Comparison of ENCODE assay signal across 9 mouse cellular contexts in genomic region chr19:33223766-33224165, GRCm38 (mm10).
DNase-seq lines count a peak whose midpoint lies in the region; ATAC-seq and TF ChIP-seq lines count a peak whose summit lies in the region.
"Had no signal": no experiment of that assay in that cellular context is flagged by ENCODE, and none has a peak within 500 bp of the region (broad histone marks: within the 10 kb centered on the region; RNA-seq: fewer than 3 reads in every experiment).

No protein-coding gene starts in this region.

- H3K4me1 ChIP-seq in hindbrain, embryonic 13.5 days (replicated peaks), result peaks cover 19% of the 10 kb centered on the region
- H3K4me1 ChIP-seq in hindbrain, embryonic 12.5 days, result peaks cover 15% of the 10 kb centered on the region
- peaks cover 21% of the 10 kb centered on the region for H3K4me1 ChIP-seq in neural tube, embryonic 13.5 days (replicated peaks)
- H3K4me1 ChIP-seq in hindbrain, postnatal 0 days (ENCODE audit: insufficient read depth, low read length), result peaks cover 5% of the 10 kb centered on the region; the same call in 1 of the 2 replicates
- H3K4me1 ChIP-seq in olfactory bulb, adult 2 months (ENCODE audit: control insufficient read depth, insufficient read depth, low read length), result peaks cover 10% of the 10 kb centered on the region

- no peaks in the 10 kb centered on the region for H3K36me3 ChIP-seq in hindbrain, embryonic 13.5 days
- no peaks in the 10 kb centered on the region for H3K36me3 ChIP-seq in hindbrain, embryonic 12.5 days
- H3K36me3 ChIP-seq in neural tube, embryonic 13.5 days, result no peaks in the 10 kb centered on the region
- H3K36me3 ChIP-seq in hindbrain, postnatal 0 days (ENCODE audit: insufficient read depth, low read length), result no peaks in the 10 kb centered on the region

- H3K27ac ChIP-seq in hindbrain, embryonic 13.5 days, result no peak overlapping the region
- H3K27ac ChIP-seq in hindbrain, embryonic 12.5 days, result no peak overlapping the region
- H3K27ac ChIP-seq in neural tube, embryonic 13.5 days (replicated peaks), result no peak overlapping the region
- H3K27ac ChIP-seq in hindbrain, postnatal 0 days, result peak overlapping the region; percentile 46
- peak overlapping the region; percentile 67 for H3K27ac ChIP-seq in olfactory bulb, adult 2 months (ENCODE audit: insufficient read depth, low read depth, low read length)
- H3K27ac ChIP-seq: liver, embryonic 14.5 days had no signal

- no peak for TF ChIP-seq POLR2A in olfactory bulb, adult 2 months (IDR thresholded peaks at IDR 0.05; ENCODE audit: insufficient read depth, low read depth, low read length)

- no peaks in the 10 kb centered on the region for H3K9me3 ChIP-seq in hindbrain, embryonic 13.5 days
- H3K9me3 ChIP-seq in hindbrain, embryonic 12.5 days (replicated peaks), result no peaks in the 10 kb centered on the region
- H3K9me3 ChIP-seq in neural tube, embryonic 13.5 days, result no peaks in the 10 kb centered on the region
- H3K9me3 ChIP-seq in hindbrain, postnatal 0 days (ENCODE audit: low read length), result no peaks in the 10 kb centered on the region

- DNase-seq in neural tube, embryonic 10.5 days (ENCODE audit: extremely low spot score, low spot score), result no peak
- no peak for DNase-seq in hindbrain, postnatal 0 days (ENCODE audit: low spot score)
- DNase-seq in left cerebral cortex, adult 8-10 months (ENCODE audit: low spot score in 2 of 2), result no peak
- no peak for DNase-seq in frontal cortex, postnatal 10 days (ENCODE audit: low spot score in 2 of 2)

- peak overlapping the region; percentile 15; the same call in 1 of the 2 replicates for H3K4me2 ChIP-seq in hindbrain, embryonic 13.5 days
- no peak overlapping the region for H3K4me2 ChIP-seq in hindbrain, embryonic 12.5 days (replicated peaks)
- 0 out of 2 replicates have a peak overlapping the region, but pooled peaks have one; percentile 9 for H3K4me2 ChIP-seq in neural tube, embryonic 13.5 days
- peak overlapping the region; percentile 32 for H3K4me2 ChIP-seq in hindbrain, postnatal 0 days (ENCODE audit: low read depth, low read length)

- TF ChIP-seq CTCF in hindbrain, postnatal 0 days (IDR thresholded peaks at IDR 0.05; ENCODE audit: low read depth), result no peak
- TF ChIP-seq CTCF in olfactory bulb, adult 2 months (IDR thresholded peaks at IDR 0.05; ENCODE audit: insufficient read depth, low read depth, low read length), result no peak

- no peak for ATAC-seq in hindbrain, embryonic 13.5 days (ENCODE audit: low FRiP score)
- ATAC-seq in hindbrain, embryonic 12.5 days (ENCODE audit: low FRiP score), result no peak
- no peak for ATAC-seq in neural tube, embryonic 13.5 days (ENCODE audit: low read depth)
- 0 out of 2 replicates have a peak, but pooled peaks have one; percentile 1 for ATAC-seq in hindbrain, postnatal 0 days

- H3K9ac ChIP-seq in hindbrain, embryonic 13.5 days, result no peak overlapping the region
- H3K9ac ChIP-seq in hindbrain, embryonic 12.5 days, result no peak overlapping the region
- H3K9ac ChIP-seq in neural tube, embryonic 13.5 days, result no peak overlapping the region
- no peak overlapping the region for H3K9ac ChIP-seq in hindbrain, postnatal 0 days (replicated peaks; ENCODE audit: low read length)
- H3K9ac ChIP-seq: liver, embryonic 14.5 days had no signal

- H3K27me3 ChIP-seq in hindbrain, embryonic 13.5 days, result 0 out of 2 replicates have a peak, but pooled peaks cover 2% of the 10 kb centered on the region
- H3K27me3 ChIP-seq in hindbrain, embryonic 12.5 days, result no peaks in the 10 kb centered on the region
- no peaks in the 10 kb centered on the region for H3K27me3 ChIP-seq in neural tube, embryonic 13.5 days
- H3K27me3 ChIP-seq in hindbrain, postnatal 0 days (ENCODE audit: insufficient read depth, low read length), result no peaks in the 10 kb centered on the region

- H3K4me3 ChIP-seq in hindbrain, embryonic 13.5 days, result no peak overlapping the region
- no peak overlapping the region for H3K4me3 ChIP-seq in hindbrain, embryonic 12.5 days
- no peak overlapping the region for H3K4me3 ChIP-seq in neural tube, embryonic 13.5 days
- H3K4me3 ChIP-seq in hindbrain, postnatal 0 days (ENCODE audit: low read length), result no peak overlapping the region
- H3K4me3 ChIP-seq in olfactory bulb, adult 2 months (ENCODE audit: insufficient read depth, low read depth, low read length), result no peak overlapping the region

- WGBS in hindbrain, embryonic 13.5 days, result 77% methylated on average over 5 of the region's 5 CpGs
- 71% methylated on average over 5 of the region's 5 CpGs for WGBS in hindbrain, embryonic 12.5 days
- 80% methylated on average over 5 of the region's 5 CpGs for WGBS in neural tube, embryonic 13.5 days
- 41% methylated on average over 5 of the region's 5 CpGs for WGBS in hindbrain, postnatal 0 days
- WGBS in olfactory bulb, adult 2 months, result 24% methylated on average over 5 of the region's 5 CpGs

Comparison
In these comparisons a context has a peak if more than half of its experiments do, and no peak if none do; other contexts are left out.
1. H3K27ac ChIP-seq: peak in hindbrain, postnatal 0 days (single experiment) and olfactory bulb, adult 2 months (single experiment); none in hindbrain, embryonic 13.5 days (single experiment), hindbrain, embryonic 12.5 days (single experiment) and neural tube, embryonic 13.5 days (single experiment).